Mouse (Mus musculus): ENCODE data around the gene Hist1h4f. TPM values are rescaled to one million over a fixed set of nuclear protein-coding genes. Genes with fewer than 3 reads are reported as not detected.
"Not testable (repeated sequence)": the region's sequence is repeated elsewhere in the genome, so short reads cannot be mapped to it uniquely, and the experiment has no call there.

Gene Hist1h4f
- 0.46 TPM in 1 of 2 replicates, not detected in the other for polyA plus RNA-seq (2015; fragmentation: Nextera tagmentation; extraction: Ambion mirVana)

- Histone ChIP-seq H3K27ac (ENCODE audit: low read depth, low read length) (peak within 1 kb of the TSS; percentile 76), H3K4me2 (replicated peaks; ENCODE audit: low read depth) (peak within 1 kb of the TSS; percentile 64), H3K4me3 (ENCODE audit: low read depth, low read length) (peak within 1 kb of the TSS; percentile 38), H3K9ac (ENCODE audit: low read depth, low read length) (peak within 1 kb of the TSS; percentile 12; the same call in 1 of the 2 replicates)
- under 1% methylated on average over 47 of the region's 47 CpGs for WGBS
- ATAC-seq = peak; percentile 69
- peak; percentile 72 for TF ChIP-seq CTCF (IDR thresholded peaks at IDR 0.05; ENCODE audit: low read depth)
- H3K36me3 ChIP-seq (ENCODE audit: control insufficient read depth, insufficient read depth); H3K4me1 ChIP-seq (replicated peaks; ENCODE audit: control insufficient read depth, insufficient read depth, low read length); H3K9me3 ChIP-seq (ENCODE audit: control insufficient read depth); H3K27me3 ChIP-seq (replicated peaks; ENCODE audit: control insufficient read depth, insufficient read depth, low read length): not testable (repeated sequence)
Observed at GRCm38 (mm10) chr13:23551146-23551834, at the start of gene Hist1h4f. TSS of gene Hist1h4f (minus strand) at chr13:23551648.

- 6% methylated on average over 9 of the region's 9 CpGs for WGBS
- H3K36me3 ChIP-seq (ENCODE audit: control insufficient read depth, insufficient read depth) = no peaks in the 10 kb centered on the region
- H3K4me3 ChIP-seq (ENCODE audit: low read depth, low read length) = no peak overlapping the region
- H3K9ac ChIP-seq (ENCODE audit: low read depth, low read length) = no peak overlapping the region
- peak; percentile 87 for TF ChIP-seq CTCF (IDR thresholded peaks at IDR 0.05; ENCODE audit: low read depth)
- no peaks in the 10 kb centered on the region for H3K9me3 ChIP-seq (ENCODE audit: control insufficient read depth)
- 0 out of 2 replicates have a peak, but pooled peaks cover 8% of the 10 kb centered on the region for H3K4me1 ChIP-seq (replicated peaks; ENCODE audit: control insufficient read depth, insufficient read depth, low read length)
- no peak overlapping the region for H3K27ac ChIP-seq (ENCODE audit: low read depth, low read length)
- H3K4me2 ChIP-seq (replicated peaks; ENCODE audit: low read depth) = no peak overlapping the region
- no peak for ATAC-seq
- no peaks in the 10 kb centered on the region for H3K27me3 ChIP-seq (replicated peaks; ENCODE audit: control insufficient read depth, insufficient read depth, low read length)
Observed at GRCm38 (mm10) chr13:23597957-23598356, 46.5 kb upstream of the Hist1h4f start.

GRCm38 (mm10) chr13:23595622-23596372 is 44.3 kb upstream of the Hist1h4f start:
- 50% methylated on average over 7 of the region's 7 CpGs for WGBS
- Histone ChIP-seq H3K4me3 (ENCODE audit: low read depth, low read length) (no peak overlapping the region), H3K36me3 (ENCODE audit: control insufficient read depth, insufficient read depth) (no peaks in the 10 kb centered on the region), H3K4me1 (replicated peaks; ENCODE audit: control insufficient read depth, insufficient read depth, low read length) (0 out of 2 replicates have a peak, but pooled peaks cover 10% of the 10 kb centered on the region), H3K27me3 (replicated peaks; ENCODE audit: control insufficient read depth, insufficient read depth, low read length) (no peaks in the 10 kb centered on the region), H3K9me3 (ENCODE audit: control insufficient read depth) (no peaks in the 10 kb centered on the region), H3K9ac (ENCODE audit: low read depth, low read length) (0 out of 2 replicates have a peak overlapping the region, but pooled peaks have one; percentile 7), H3K4me2 (replicated peaks; ENCODE audit: low read depth) (no peak overlapping the region), H3K27ac (ENCODE audit: low read depth, low read length) (peak overlapping the region; percentile 62)
- ATAC-seq = peak; percentile 83
- TF ChIP-seq CTCF (IDR thresholded peaks at IDR 0.05; ENCODE audit: low read depth) = no peak

DNA sequence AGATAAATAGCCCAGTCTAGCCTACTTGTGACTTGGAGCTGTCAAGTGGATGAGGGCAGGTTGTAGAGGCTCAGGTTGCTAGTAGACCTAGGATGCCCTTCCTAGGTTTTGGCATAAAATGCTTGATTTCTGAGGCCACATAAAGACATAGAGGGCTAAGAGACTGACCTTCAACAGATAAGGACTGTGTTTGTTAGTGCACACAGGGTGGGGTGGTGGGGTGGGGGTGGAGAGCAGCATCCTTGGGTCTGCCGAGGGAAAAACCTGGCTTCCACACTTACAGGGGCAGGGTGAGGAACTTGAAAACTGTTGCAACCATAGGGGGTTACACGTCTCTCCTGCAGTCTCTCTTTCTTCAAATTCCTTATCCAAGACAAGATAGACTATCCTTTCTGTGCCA is 43.7 kb upstream of the Hist1h4f start:
- no peaks in the 10 kb centered on the region for H3K9me3 ChIP-seq (ENCODE audit: control insufficient read depth)
- no peak overlapping the region for H3K4me2 ChIP-seq (replicated peaks; ENCODE audit: low read depth)
- no peak for TF ChIP-seq CTCF (IDR thresholded peaks at IDR 0.05; ENCODE audit: low read depth)
- H3K4me1 ChIP-seq (replicated peaks; ENCODE audit: control insufficient read depth, insufficient read depth, low read length) = 0 out of 2 replicates have a peak, but pooled peaks cover 10% of the 10 kb centered on the region
- peak overlapping the region; percentile 62; the same call in 1 of the 2 replicates for H3K27ac ChIP-seq (ENCODE audit: low read depth, low read length)
- ATAC-seq = no peak
- no peak overlapping the region for H3K4me3 ChIP-seq (ENCODE audit: low read depth, low read length)
- H3K9ac ChIP-seq (ENCODE audit: low read depth, low read length) = 0 out of 2 replicates have a peak overlapping the region, but pooled peaks have one; percentile 7
- 43% methylated on average over 2 of the region's 2 CpGs for WGBS
- H3K27me3 ChIP-seq (replicated peaks; ENCODE audit: control insufficient read depth, insufficient read depth, low read length) = no peaks in the 10 kb centered on the region
- H3K36me3 ChIP-seq (ENCODE audit: control insufficient read depth, insufficient read depth) = no peaks in the 10 kb centered on the region

DNA sequence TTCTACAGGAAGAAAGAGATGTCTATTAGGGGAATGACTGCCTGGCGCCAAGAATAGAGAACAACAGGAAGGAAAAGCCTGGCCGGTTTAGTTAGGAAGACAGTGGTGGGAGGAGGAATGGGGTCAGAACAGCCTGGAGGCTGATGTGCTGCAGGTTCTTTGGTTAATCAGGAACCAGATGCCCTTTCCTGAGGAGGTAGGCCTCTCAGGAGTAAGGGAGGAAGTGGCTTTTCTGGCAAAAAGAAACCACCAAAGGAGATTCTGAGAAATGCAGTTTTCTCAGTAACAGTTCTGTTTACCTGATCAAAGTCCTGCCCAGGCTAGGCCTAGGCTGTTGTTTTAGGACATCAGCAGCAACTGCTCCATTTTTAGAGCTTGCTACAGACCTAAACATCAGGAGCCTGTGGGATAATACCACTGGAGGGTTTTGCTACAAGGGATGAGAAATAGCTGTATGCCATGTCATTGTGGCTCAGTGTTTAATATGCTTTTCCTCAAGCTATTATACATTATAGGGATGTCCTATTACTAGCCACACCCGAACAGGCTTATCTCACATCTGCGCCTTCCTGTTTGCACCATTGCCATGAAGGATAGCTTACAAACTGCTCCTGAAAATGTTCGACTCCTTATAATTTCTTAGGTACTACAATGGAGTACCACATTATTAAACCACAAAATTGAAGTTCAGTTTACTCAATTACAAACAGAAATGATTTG is 41.8 kb upstream of the Hist1h4f start:
- peak overlapping the region; percentile 71 for H3K27ac ChIP-seq (ENCODE audit: low read depth, low read length)
- ATAC-seq = peak; percentile 76
- no peak for TF ChIP-seq CTCF (IDR thresholded peaks at IDR 0.05; ENCODE audit: low read depth)
- H3K9me3 ChIP-seq (ENCODE audit: control insufficient read depth) = no peaks in the 10 kb centered on the region
- H3K4me3 ChIP-seq (ENCODE audit: low read depth, low read length) = no peak overlapping the region
- WGBS = 35% methylated on average over 5 of the region's 5 CpGs
- H3K27me3 ChIP-seq (replicated peaks; ENCODE audit: control insufficient read depth, insufficient read depth, low read length) = no peaks in the 10 kb centered on the region
- H3K4me1 ChIP-seq (replicated peaks; ENCODE audit: control insufficient read depth, insufficient read depth, low read length) = 0 out of 2 replicates have a peak, but pooled peaks cover 10% of the 10 kb centered on the region
- H3K4me2 ChIP-seq (replicated peaks; ENCODE audit: low read depth) = 0 out of 2 replicates have a peak overlapping the region, but pooled peaks have one; percentile 10
- H3K36me3 ChIP-seq (ENCODE audit: control insufficient read depth, insufficient read depth) = no peaks in the 10 kb centered on the region
- no peak overlapping the region for H3K9ac ChIP-seq (ENCODE audit: low read depth, low read length)
